Mouse (Mus musculus): ENCODE measurements at regions not wholly inside any gene's neighbourhood (a gene's known extent, or its start where the extent isn't known, plus 50 kb on each side); places are given as distances from the start of the nearest gene placed in this dataset.

- no peak overlapping the region for H3K9ac ChIP-seq
- ATAC-seq (ENCODE audit: insufficient read depth), result no peak
- H3K4me3 ChIP-seq (replicated peaks), result no peak overlapping the region
- H3K36me3 ChIP-seq (replicated peaks), result no peaks in the 10 kb centered on the region
- no peaks in the 10 kb centered on the region for H3K27me3 ChIP-seq
- no peak overlapping the region for H3K4me2 ChIP-seq
- H3K27ac ChIP-seq (replicated peaks), result no peak overlapping the region
- H3K4me1 ChIP-seq (replicated peaks), result no peaks in the 10 kb centered on the region
- WGBS (ENCODE audit: insufficient replicate concordance), result 60% methylated on average over 7 of the region's 7 CpGs
- no peaks in the 10 kb centered on the region for H3K9me3 ChIP-seq (replicated peaks)
Measured at GRCm38 (mm10) chr15:67901191-67901601, 1400.5 kb upstream of the Lrrc6 start.

GRCm38 (mm10) chr15:67899772-67900171 is 1399.1 kb upstream of the Lrrc6 start:
- Histone ChIP-seq H3K27me3 (no peaks in the 10 kb centered on the region), H3K4me2 (no peak overlapping the region), H3K9me3 (replicated peaks) (no peaks in the 10 kb centered on the region), H3K9ac (no peak overlapping the region), H3K4me3 (replicated peaks) (no peak overlapping the region), H3K36me3 (replicated peaks) (no peaks in the 10 kb centered on the region), H3K27ac (replicated peaks) (no peak overlapping the region), H3K4me1 (replicated peaks) (no peaks in the 10 kb centered on the region)
- 52% methylated on average over 6 of the region's 6 CpGs for WGBS (ENCODE audit: insufficient replicate concordance)
- no peak for ATAC-seq (ENCODE audit: insufficient read depth)

GRCm38 (mm10) chr15:67898959-67899403 is 1398.3 kb upstream of the Lrrc6 start:
- Histone ChIP-seq H3K9me3 (replicated peaks) (no peaks in the 10 kb centered on the region), H3K27me3 (no peaks in the 10 kb centered on the region), H3K4me3 (replicated peaks) (no peak overlapping the region), H3K9ac (no peak overlapping the region), H3K27ac (replicated peaks) (no peak overlapping the region), H3K4me1 (replicated peaks) (no peaks in the 10 kb centered on the region), H3K4me2 (no peak overlapping the region), H3K36me3 (replicated peaks) (no peaks in the 10 kb centered on the region)
- 51% methylated on average over 3 of the region's 3 CpGs for WGBS (ENCODE audit: insufficient replicate concordance)
- ATAC-seq (ENCODE audit: insufficient read depth), result no peak

- Histone ChIP-seq H3K27me3 (no peaks in the 10 kb centered on the region), H3K4me3 (replicated peaks) (no peak overlapping the region), H3K36me3 (replicated peaks) (no peaks in the 10 kb centered on the region), H3K4me1 (replicated peaks) (no peaks in the 10 kb centered on the region), H3K9ac (no peak overlapping the region), H3K4me2 (no peak overlapping the region), H3K27ac (replicated peaks) (no peak overlapping the region), H3K9me3 (replicated peaks) (no peaks in the 10 kb centered on the region)
- ATAC-seq (ENCODE audit: insufficient read depth), result no peak
- 56% methylated on average over 3 of the region's 3 CpGs for WGBS (ENCODE audit: insufficient replicate concordance)
Measured at GRCm38 (mm10) chr15:67892066-67892465, 1391.4 kb upstream of the Lrrc6 start.

- H3K4me1 ChIP-seq (replicated peaks), result no peaks in the 10 kb centered on the region
- ATAC-seq (ENCODE audit: insufficient read depth), result no peak
- 67% methylated on average over 3 of the region's 3 CpGs for WGBS (ENCODE audit: insufficient replicate concordance)
- H3K36me3 ChIP-seq (replicated peaks), result no peaks in the 10 kb centered on the region
- H3K9ac ChIP-seq, result no peak overlapping the region
- H3K9me3 ChIP-seq (replicated peaks), result no peaks in the 10 kb centered on the region
- H3K27me3 ChIP-seq, result no peaks in the 10 kb centered on the region
- no peak overlapping the region for H3K27ac ChIP-seq (replicated peaks)
- no peak overlapping the region for H3K4me2 ChIP-seq
- H3K4me3 ChIP-seq (replicated peaks), result no peak overlapping the region
Measured at GRCm38 (mm10) chr15:67890612-67891304, 1390.0 kb upstream of the Lrrc6 start.

GRCm38 (mm10) chr15:67888548-67888947 is 1387.8 kb upstream of the Lrrc6 start:
- no peak overlapping the region for H3K4me2 ChIP-seq
- no peak for ATAC-seq (ENCODE audit: insufficient read depth)
- H3K4me1 ChIP-seq (replicated peaks), result no peaks in the 10 kb centered on the region
- no peak overlapping the region for H3K9ac ChIP-seq
- no peaks in the 10 kb centered on the region for H3K36me3 ChIP-seq (replicated peaks)
- H3K4me3 ChIP-seq (replicated peaks), result no peak overlapping the region
- no peaks in the 10 kb centered on the region for H3K9me3 ChIP-seq (replicated peaks)
- H3K27ac ChIP-seq (replicated peaks), result no peak overlapping the region
- no peaks in the 10 kb centered on the region for H3K27me3 ChIP-seq

- ATAC-seq (ENCODE audit: insufficient read depth), result no peak
- Histone ChIP-seq H3K4me1 (replicated peaks) (no peaks in the 10 kb centered on the region), H3K9me3 (replicated peaks) (no peaks in the 10 kb centered on the region), H3K9ac (no peak overlapping the region), H3K36me3 (replicated peaks) (no peaks in the 10 kb centered on the region), H3K27ac (replicated peaks) (no peak overlapping the region), H3K4me2 (no peak overlapping the region), H3K4me3 (replicated peaks) (no peak overlapping the region), H3K27me3 (no peaks in the 10 kb centered on the region)
- WGBS (ENCODE audit: insufficient replicate concordance), result 59% methylated on average over 1 of the region's 1 CpGs
Measured at GRCm38 (mm10) chr15:67855291-67855690, 1354.6 kb upstream of the Lrrc6 start.

GRCm38 (mm10) chr15:67850118-67850517 is 1349.4 kb upstream of the Lrrc6 start:
- no peaks in the 10 kb centered on the region for H3K27me3 ChIP-seq
- no peak for ATAC-seq (ENCODE audit: insufficient read depth)

GRCm38 (mm10) chr15:67845707-67846106 is 1345.0 kb upstream of the Lrrc6 start:
- Histone ChIP-seq H3K36me3 (replicated peaks) (no peaks in the 10 kb centered on the region), H3K4me2 (no peak overlapping the region), H3K4me1 (replicated peaks) (no peaks in the 10 kb centered on the region), H3K4me3 (replicated peaks) (no peak overlapping the region), H3K9me3 (replicated peaks) (no peaks in the 10 kb centered on the region), H3K27me3 (no peaks in the 10 kb centered on the region), H3K27ac (replicated peaks) (no peak overlapping the region), H3K9ac (no peak overlapping the region)
- ATAC-seq (ENCODE audit: insufficient read depth), result no peak
- 45% methylated on average over 2 of the region's 2 CpGs for WGBS (ENCODE audit: insufficient replicate concordance)

More at GRCm38 (mm10) chr15:67850118-67850517, 1349.4 kb upstream of the Lrrc6 start:
- no peak overlapping the region for H3K4me3 ChIP-seq (replicated peaks)
- H3K4me2 ChIP-seq, result no peak overlapping the region
- no peaks in the 10 kb centered on the region for H3K36me3 ChIP-seq (replicated peaks)
- H3K4me1 ChIP-seq (replicated peaks), result no peaks in the 10 kb centered on the region
- H3K9me3 ChIP-seq (replicated peaks), result no peaks in the 10 kb centered on the region
- H3K27ac ChIP-seq (replicated peaks), result no peak overlapping the region
- H3K9ac ChIP-seq, result no peak overlapping the region
- WGBS (ENCODE audit: insufficient replicate concordance), result 42% methylated on average over 3 of the region's 3 CpGs

GRCm38 (mm10) chr15:67840671-67841070 is 1340.0 kb upstream of the Lrrc6 start:
- H3K4me1 ChIP-seq (replicated peaks), result no peaks in the 10 kb centered on the region
- ATAC-seq (ENCODE audit: insufficient read depth), result no peak
- H3K4me3 ChIP-seq (replicated peaks), result no peak overlapping the region
- no peak overlapping the region for H3K4me2 ChIP-seq
- no peak overlapping the region for H3K9ac ChIP-seq
- no peaks in the 10 kb centered on the region for H3K27me3 ChIP-seq
- H3K36me3 ChIP-seq (replicated peaks), result no peaks in the 10 kb centered on the region
- 52% methylated on average over 3 of the region's 3 CpGs for WGBS (ENCODE audit: insufficient replicate concordance)
- no peak overlapping the region for H3K27ac ChIP-seq (replicated peaks)
- H3K9me3 ChIP-seq (replicated peaks), result no peaks in the 10 kb centered on the region

- Histone ChIP-seq H3K9ac (no peak overlapping the region), H3K4me2 (no peak overlapping the region), H3K4me3 (replicated peaks) (no peak overlapping the region), H3K9me3 (replicated peaks) (no peaks in the 10 kb centered on the region), H3K36me3 (replicated peaks) (no peaks in the 10 kb centered on the region), H3K4me1 (replicated peaks) (no peaks in the 10 kb centered on the region), H3K27ac (replicated peaks) (no peak overlapping the region), H3K27me3 (no peaks in the 10 kb centered on the region)
- no peak for ATAC-seq (ENCODE audit: insufficient read depth)
- WGBS (ENCODE audit: insufficient replicate concordance), result 44% methylated on average over 4 of the region's 4 CpGs
Measured at GRCm38 (mm10) chr15:67825796-67826484, 1325.2 kb upstream of the Lrrc6 start.
